Mouse (Mus musculus) retina, adult 2 months (tissue): Measurements from ENCODE around the gene Map2k2.
"Not testable (repeated sequence)": the region's sequence is repeated elsewhere in the genome, so short reads cannot be mapped to it uniquely, and the experiment has no call there.

Experiments used
- DNase-seq: peaks from one replicate; pipeline ENCODE4 v3.0.0-alpha.2; 2012; ENCODE audit warnings: low read depth, low spot score

The Map2k2 gene

DNA sequence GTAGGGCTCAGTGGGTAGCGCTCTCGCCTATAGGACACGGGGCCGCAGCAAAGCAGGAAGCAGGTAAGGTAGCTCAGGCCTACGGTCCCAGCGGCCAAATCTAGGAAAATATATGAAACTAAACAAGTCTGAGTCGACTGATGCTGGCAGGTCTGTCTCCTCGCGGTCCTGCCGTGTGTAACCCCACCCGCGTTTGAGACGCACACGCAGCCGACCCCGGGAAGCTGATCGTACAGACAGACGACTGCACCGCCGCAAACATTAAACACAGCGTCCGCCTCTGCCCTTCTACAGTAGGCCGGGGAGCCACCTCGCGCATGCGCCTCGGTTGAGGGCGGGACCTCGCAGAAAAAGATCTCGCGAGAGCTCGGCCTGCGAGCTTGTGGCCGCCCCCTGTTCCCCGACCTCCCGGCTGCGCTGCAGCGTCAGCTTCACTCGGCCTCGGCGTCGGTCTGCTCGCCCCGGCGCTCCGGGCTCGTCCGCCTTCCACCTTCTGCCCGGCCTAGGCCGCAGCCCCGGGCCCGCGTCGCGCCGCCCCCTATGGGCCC is at the start of gene Map2k2:
Gene Map2k2, plus strand, starts transcription at position 351 of the 548 bp plus-strand sequence.
- peak; percentile 91 for DNase-seq

GRCm38 (mm10) chr10:81057406-81058130 is 48.1 kb upstream of the Map2k2 start:
- DNase-seq: no peak

DNA sequence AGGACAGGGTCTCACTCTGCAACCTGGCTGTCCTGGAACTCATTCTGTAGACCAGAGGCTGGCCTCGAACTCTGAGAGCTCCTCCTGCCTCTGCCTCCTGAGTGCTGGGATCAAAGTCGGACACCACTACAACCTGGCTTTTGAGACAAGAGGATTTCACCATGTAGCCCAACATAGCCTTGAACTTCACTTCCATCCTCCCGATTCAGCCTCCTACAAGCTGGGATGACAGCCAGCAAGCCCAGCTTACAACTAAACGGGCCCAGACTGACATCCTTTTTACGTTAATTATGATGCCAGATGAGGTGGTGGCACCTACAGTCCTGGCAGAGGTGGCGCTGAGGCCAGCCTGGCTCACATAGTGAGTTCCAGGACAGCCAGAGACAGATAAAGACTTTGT is 46.8 kb upstream of the Map2k2 start:
- no peak for DNase-seq

- peak; percentile 99 for DNase-seq
These were observed 45.8 kb upstream of the Map2k2 start, which contains the start of gene Sgta for GRCm38 (mm10) chr10:81059603-81060543. TSS of gene Sgta (minus strand) at chr10:81060181.

GRCm38 (mm10) chr10:81062710-81063109 is 43.0 kb upstream of the Map2k2 start:
- DNase-seq: no peak

GRCm38 (mm10) chr10:81064519-81064918 is 41.2 kb upstream of the Map2k2 start:
- not testable (repeated sequence) for DNase-seq

DNA sequence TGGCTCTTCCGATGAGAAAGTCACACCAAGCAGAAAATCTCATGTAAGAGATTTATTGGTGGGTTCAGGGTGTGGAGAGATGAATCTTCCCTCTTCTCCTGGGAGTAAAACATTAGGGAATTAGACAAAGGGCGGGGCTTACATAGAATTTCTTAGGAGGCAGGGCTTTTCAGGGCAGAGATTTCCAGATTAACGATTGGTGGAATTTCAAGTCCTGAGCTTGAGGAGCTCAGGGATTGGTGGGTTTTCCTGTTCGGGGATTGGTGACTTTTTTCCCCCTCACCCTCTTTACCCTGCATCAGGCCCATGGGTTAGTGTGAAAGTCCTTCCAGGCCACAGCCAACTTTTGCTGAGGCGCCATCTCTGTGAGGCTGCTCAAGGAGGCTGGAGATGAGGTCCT is 37.0 kb upstream of the Map2k2 start:
- DNase-seq: no peak

- peak; percentile 99 for DNase-seq
These were observed 35.9 kb upstream of the Map2k2 start, which contains the start of gene Thop1 for GRCm38 (mm10) chr10:81069836-81070235. TSS of gene Thop1 (plus strand) at chr10:81070035.

DNA sequence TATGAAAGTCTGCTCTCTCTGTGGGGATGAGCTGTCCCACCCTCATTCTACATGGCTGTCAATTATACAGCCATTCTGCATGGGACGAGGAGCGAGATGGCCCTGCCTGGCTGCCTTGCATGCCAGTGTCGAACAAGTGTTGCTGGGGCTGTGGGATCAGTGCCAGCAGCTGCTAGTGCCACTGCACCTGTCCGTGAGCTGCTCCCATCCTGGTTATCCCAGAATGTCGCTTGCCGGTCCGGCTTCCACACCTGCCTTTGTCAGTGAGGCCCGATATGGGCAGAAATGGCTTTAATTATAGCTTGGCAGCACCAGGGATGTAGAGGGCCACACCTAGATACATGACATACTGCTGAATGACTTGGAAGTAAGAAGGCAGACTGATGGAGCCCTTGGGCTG is 33.4 kb upstream of the Map2k2 start:
- no peak for DNase-seq

DNA sequence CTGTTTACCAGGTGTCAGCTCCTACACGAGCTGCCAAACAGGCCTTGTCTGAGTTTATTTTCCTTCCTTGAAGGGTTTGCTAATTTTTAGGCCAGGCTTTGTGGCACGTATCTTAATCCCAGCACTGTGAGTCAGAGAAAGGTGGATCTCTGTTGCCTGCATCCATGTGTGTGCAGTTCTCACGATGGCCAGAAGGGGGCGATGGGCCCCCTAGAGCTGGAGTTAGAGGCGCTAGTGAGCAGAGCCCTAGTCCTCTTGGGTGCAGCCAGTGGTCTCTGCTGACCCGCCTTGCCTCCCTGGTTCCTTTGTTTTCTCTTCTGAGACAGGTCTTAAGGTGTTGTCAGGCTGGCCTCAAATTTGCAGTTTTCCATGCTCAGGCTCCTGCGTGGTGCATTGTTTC is 32.3 kb upstream of the Map2k2 start:
- no peak for DNase-seq

DNA sequence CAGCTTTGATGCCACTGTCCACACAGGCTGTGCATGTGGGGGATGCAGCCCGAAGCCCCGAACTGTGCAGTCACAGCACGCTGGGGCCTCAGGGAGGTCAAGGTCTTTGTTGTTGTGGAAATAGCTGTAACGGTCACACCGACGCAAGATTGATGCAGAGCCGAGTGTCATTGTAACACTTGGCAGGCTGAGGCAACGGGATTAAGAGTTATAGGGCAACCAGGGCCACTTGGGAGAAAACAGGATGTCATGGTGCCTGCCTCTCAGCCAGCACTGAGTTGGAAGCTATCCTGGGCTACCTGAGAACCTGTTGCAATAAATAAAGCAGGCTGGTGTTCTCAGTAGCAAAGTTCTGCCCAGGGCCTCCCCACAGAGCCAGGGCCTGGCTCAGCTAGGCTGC is 30.0 kb upstream of the Map2k2 start:
- no peak for DNase-seq

- no peak for DNase-seq
These were observed 29.4 kb upstream of the Map2k2 start for GRCm38 (mm10) chr10:81076356-81076755.

DNA sequence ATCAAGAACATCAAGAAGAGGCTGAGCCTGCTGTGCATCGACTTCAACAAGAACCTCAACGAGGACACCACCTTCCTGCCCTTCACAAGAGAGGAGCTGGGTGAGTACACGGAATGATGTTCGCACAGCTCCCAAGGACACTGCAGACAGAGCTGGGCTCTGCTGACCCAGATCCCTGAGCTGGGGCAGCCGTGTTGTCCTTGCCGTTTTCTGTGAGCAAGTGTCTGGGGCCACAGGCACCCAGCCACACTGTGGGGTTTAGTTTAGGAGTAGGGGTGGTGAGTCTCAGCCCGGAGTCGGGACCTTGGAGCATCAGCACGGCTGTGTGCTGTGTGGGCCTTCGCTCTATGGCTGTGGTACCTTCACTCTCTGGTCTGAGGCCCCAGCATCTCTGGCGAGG is 27.8 kb upstream of the Map2k2 start:
- DNase-seq: no peak

- no peak for DNase-seq
These were observed 25.6 kb upstream of the Map2k2 start for GRCm38 (mm10) chr10:81080008-81080655.

DNA sequence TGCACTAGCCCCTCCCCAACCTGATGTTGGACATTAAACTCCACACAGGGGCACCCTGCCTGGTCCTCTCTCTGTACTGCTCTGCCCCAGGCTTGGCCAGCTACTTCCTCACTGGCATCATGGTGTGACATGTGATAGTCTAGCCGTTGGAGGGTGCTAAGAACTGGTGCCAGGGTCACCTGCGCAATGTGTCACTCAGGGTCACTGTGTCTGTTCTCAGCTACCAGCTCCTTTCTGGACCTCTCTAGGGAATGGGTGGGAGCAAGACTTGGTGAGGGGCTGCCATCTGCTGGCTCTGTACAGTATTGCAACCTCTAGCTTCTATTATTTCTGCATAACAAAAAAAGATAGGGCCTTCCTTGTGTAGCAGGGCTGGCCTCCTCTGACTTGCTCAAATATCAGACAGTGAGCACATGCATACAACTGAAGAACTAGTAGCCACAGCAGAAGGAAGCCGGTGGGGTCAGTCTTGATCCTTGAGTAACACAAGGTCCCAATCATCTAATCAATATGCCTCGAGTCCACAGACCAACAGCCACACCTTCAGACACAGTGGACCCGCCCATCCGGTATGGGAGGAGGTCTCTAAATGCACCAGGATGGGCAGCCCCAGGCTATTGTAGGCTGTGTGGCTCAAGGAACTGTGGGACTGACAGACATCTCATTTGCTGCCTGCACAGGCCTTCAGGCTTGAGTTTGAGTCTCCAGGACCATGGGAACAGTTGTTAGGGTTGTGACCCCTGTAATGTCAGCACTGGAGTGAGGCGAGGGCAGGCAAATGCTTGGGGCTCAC is 23.4 kb upstream of the Map2k2 start:
- peak; percentile 33 for DNase-seq

DNA sequence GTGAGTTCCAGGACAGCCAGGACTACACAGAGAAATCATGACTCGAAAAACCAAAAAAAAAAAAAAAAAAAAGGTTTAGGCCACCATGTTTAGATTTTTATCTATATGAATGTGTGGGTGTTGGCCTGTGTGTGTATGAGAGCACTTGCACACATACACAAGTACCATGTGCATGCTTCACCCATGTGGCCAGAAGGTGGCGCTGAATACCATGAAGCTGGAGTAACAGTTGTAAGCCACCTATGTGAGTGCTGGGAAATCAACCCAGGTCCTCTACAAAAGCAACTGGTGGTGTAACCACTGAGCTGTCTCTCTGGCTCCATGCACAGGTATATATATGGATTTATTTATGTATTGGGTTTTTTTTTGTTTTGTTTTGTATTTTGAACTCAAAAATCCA is 18.7 kb upstream of the Map2k2 start:
- DNase-seq: no peak

DNA sequence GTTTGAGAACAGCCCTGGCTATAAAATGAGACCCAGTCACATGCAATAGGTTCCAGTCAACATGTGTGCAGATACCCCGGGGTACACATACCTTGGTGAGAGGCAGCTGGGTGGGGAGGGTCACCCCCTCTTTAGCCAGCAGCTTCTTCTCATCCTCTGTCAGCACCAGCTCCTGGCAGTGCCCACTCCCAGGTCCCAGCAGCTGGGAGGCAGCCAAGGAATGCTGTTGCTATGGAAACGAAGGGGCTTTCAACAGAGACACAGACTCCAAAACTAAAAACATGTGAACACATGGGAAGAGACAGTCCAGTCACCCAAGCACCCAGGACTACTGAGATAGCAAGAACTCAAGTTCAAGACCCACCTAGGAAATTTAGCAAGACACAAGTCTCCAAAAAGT is 16.5 kb upstream of the Map2k2 start:
- no peak for DNase-seq

GRCm38 (mm10) chr10:81090621-81091020 is 15.1 kb upstream of the Map2k2 start:
- DNase-seq: no peak

GRCm38 (mm10) chr10:81092465-81093250 is 13.1 kb upstream of the Map2k2 start:
- no peak for DNase-seq
